Mouse (Mus musculus) stomach, embryonic 16.5 days (tissue): Measurements from ENCODE around the gene Bmp2. TPM values are rescaled to one million over a fixed set of nuclear protein-coding genes. Genes with fewer than 3 reads are reported as not detected.
A peak's percentile ranks its signal among the peaks of the same experiment; 100 is the strongest.

Experiments
- ATAC-seq: fragments of 200-750 bp; cut with Nextera tagmentation; 2 replicates; pipeline ENCODE4 v1.8.0; 2017; ENCODE audit warnings: moderate number of reproducible peaks, moderate TSS enrichment; ENCODE audit not compliant: insufficient read depth, low FRiP score
- H3K27ac ChIP-seq: fragments of 300-500 bp; sonication (generic); 2 replicates; pipeline ENCODE4 v1.5.1; 2014; ENCODE audit warnings: low read length
- H3K27me3 ChIP-seq: fragments of 300-500 bp; sonication (generic); 2 replicates; pipeline ENCODE4 v1.6.1; 2014; ENCODE audit warnings: low read length, control low read depth, mixed read lengths; ENCODE audit not compliant: control insufficient read depth, insufficient read depth
- H3K36me3 ChIP-seq: fragments of 300-500 bp; sonication (generic); 2 replicates; pipeline ENCODE4 v1.6.1; 2014; ENCODE audit warnings: low read length; ENCODE audit not compliant: control insufficient read depth, insufficient read depth
- H3K4me1 ChIP-seq: fragments of 300-500 bp; sonication (generic); 2 replicates; pipeline ENCODE4 v1.6.1; 2014; ENCODE audit warnings: low read length, control low read depth, mixed read lengths; ENCODE audit not compliant: control insufficient read depth, insufficient read depth
- H3K4me2 ChIP-seq: fragments of 300-500 bp; sonication (generic); 2 replicates; pipeline ENCODE4 v1.6.1; 2014; ENCODE audit warnings: low read depth, low read length, mixed read lengths
- H3K4me3 ChIP-seq: fragments of 300-500 bp; sonication (generic); replicated peaks from 2 replicates; pipeline ENCODE4 v1.5.1; 2014; ENCODE audit warnings: mild to moderate bottlenecking, low read length
- H3K9ac ChIP-seq: fragments of 300-500 bp; sonication (generic); 2 replicates; pipeline ENCODE4 v1.6.1; 2014; ENCODE audit warnings: low read length
- H3K9me3 ChIP-seq: fragments of 300-500 bp; sonication (generic); replicated peaks from 2 replicates; pipeline ENCODE4 v1.6.1; 2016; ENCODE audit warnings: low read length, control low read depth; ENCODE audit not compliant: control insufficient read depth
- WGBS: fragments of 180-500 bp; shearing (Covaris S2); extraction: QIAGEN DNeasy Blood & Tissue Kit; methylation state at CpG from one replicate; pipeline ENCODE4 v1.1.7; 2014; 5-methylcytosine and 5-hydroxymethylcytosine counted together
- microRNA-seq: library from miRNA; unstranded; fragments of <30 nt; microRNA quantifications from one replicate; pipeline ENCODE4, GENCODE M21; 2016
- polyA plus RNA-seq: library from polyadenylated mRNA; unstranded; fragments of >200 nt; fragmentation: Nextera tagmentation; extraction: Ambion mirVana; gene quantifications from 2 replicates; pipeline ENCODE4 v1.2.1, GENCODE M21; 2015

Gene Bmp2
- polyA plus RNA-seq, 1 experiment from 2014 or later: 11.0 TPM

GRCm38 (mm10) chr2:133553911-133554285 is 1.9 kb downstream of the Bmp2 start:
- H3K4me3 ChIP-seq: peak overlapping the region; percentile 62
- ATAC-seq: no peak
- no peaks in the 10 kb centered on the region for H3K9me3 ChIP-seq
- no peaks in the 10 kb centered on the region for H3K27me3 ChIP-seq
- 0 out of 2 replicates have a peak overlapping the region, but pooled peaks have one; percentile 49 for H3K27ac ChIP-seq
- H3K36me3 ChIP-seq: no peaks in the 10 kb centered on the region
- H3K9ac ChIP-seq: peak overlapping the region; percentile 76
- H3K4me2 ChIP-seq: peak overlapping the region; percentile 88
- 34% methylated on average over 9 of the region's 9 CpGs for WGBS
- no peaks in the 10 kb centered on the region for H3K4me1 ChIP-seq

- H3K4me2 ChIP-seq: peak overlapping the region; percentile 88
- H3K9me3 ChIP-seq: no peaks in the 10 kb centered on the region
- ATAC-seq: peak; percentile 78
- H3K4me1 ChIP-seq: no peaks in the 10 kb centered on the region
- no peaks in the 10 kb centered on the region for H3K36me3 ChIP-seq
- H3K27ac ChIP-seq: peak overlapping the region; percentile 49
- no peaks in the 10 kb centered on the region for H3K27me3 ChIP-seq
- peak overlapping the region; percentile 76 for H3K9ac ChIP-seq
- WGBS: 1% methylated on average over 52 of the region's 55 CpGs
- peak overlapping the region; percentile 62 for H3K4me3 ChIP-seq
Measured at GRCm38 (mm10) chr2:133554286-133555021, 2.5 kb downstream of the Bmp2 start.

- H3K4me1 ChIP-seq: peaks cover 5% of the 10 kb centered on the region; the same call in 1 of the 2 replicates
- no peak overlapping the region for H3K27ac ChIP-seq
- H3K4me2 ChIP-seq: no peak overlapping the region
- no peaks in the 10 kb centered on the region for H3K27me3 ChIP-seq
- no peak overlapping the region for H3K4me3 ChIP-seq
- H3K36me3 ChIP-seq: no peaks in the 10 kb centered on the region
- H3K9me3 ChIP-seq: no peaks in the 10 kb centered on the region
- no peak for ATAC-seq
- no peak overlapping the region for H3K9ac ChIP-seq
- WGBS: 76% methylated on average over 10 of the region's 10 CpGs
Measured at GRCm38 (mm10) chr2:133564248-133564886, 12.4 kb downstream of the Bmp2 start.

GRCm38 (mm10) chr2:133565424-133565823 is 13.5 kb downstream of the Bmp2 start:
- H3K36me3 ChIP-seq: no peaks in the 10 kb centered on the region
- no peaks in the 10 kb centered on the region for H3K27me3 ChIP-seq
- WGBS: 89% methylated on average over 5 of the region's 5 CpGs
- no peak overlapping the region for H3K27ac ChIP-seq
- H3K4me2 ChIP-seq: no peak overlapping the region
- no peaks in the 10 kb centered on the region for H3K9me3 ChIP-seq
- peaks cover 5% of the 10 kb centered on the region; the same call in 1 of the 2 replicates for H3K4me1 ChIP-seq
- no peak overlapping the region for H3K4me3 ChIP-seq
- no peak for ATAC-seq
- no peak overlapping the region for H3K9ac ChIP-seq

GRCm38 (mm10) chr2:133565995-133566710 is 14.2 kb downstream of the Bmp2 start:
- Histone ChIP-seq H3K9ac (no peak overlapping the region), H3K4me2 (no peak overlapping the region), H3K4me1 (peaks cover 5% of the 10 kb centered on the region; the same call in 1 of the 2 replicates), H3K36me3 (no peaks in the 10 kb centered on the region), H3K9me3 (no peaks in the 10 kb centered on the region), H3K27ac (no peak overlapping the region), H3K27me3 (no peaks in the 10 kb centered on the region), H3K4me3 (no peak overlapping the region)
- WGBS: 51% methylated on average over 14 of the region's 14 CpGs
- ATAC-seq: no peak

GRCm38 (mm10) chr2:133591562-133592255 is 39.8 kb downstream of the Bmp2 start:
- 39% methylated on average over 12 of the region's 12 CpGs for WGBS
- Histone ChIP-seq H3K36me3 (no peaks in the 10 kb centered on the region), H3K4me3 (no peak overlapping the region), H3K4me1 (no peaks in the 10 kb centered on the region), H3K27ac (no peak overlapping the region), H3K4me2 (no peak overlapping the region), H3K9me3 (no peaks in the 10 kb centered on the region), H3K9ac (no peak overlapping the region), H3K27me3 (no peaks in the 10 kb centered on the region)
- no peak for ATAC-seq

Small RNA genes lying within 50 kb of the gene (microRNA-seq; reads per million reads assigned to microRNA genes)
- not detected for gene Mir3090
